Mouse (Mus musculus) limb, embryonic 13.5 days (tissue): Measurements from ENCODE around the gene Ctdspl. TPM values are rescaled to one million over a fixed set of nuclear protein-coding genes. Genes with fewer than 3 reads are reported as not detected.

Source experiments
- ATAC-seq: fragments of 200-750 bp; cut with Nextera tagmentation; 2 replicates; pipeline ENCODE4 v1.8.0; 2017; ENCODE audit warnings: low read depth, moderate number of reproducible peaks, moderate TSS enrichment; ENCODE audit not compliant: low FRiP score
- H3K27ac ChIP-seq: fragments of 300-500 bp; sonication (generic); 2 replicates; pipeline ENCODE4 v1.5.1; 2015; ENCODE audit warnings: inconsistent platforms, mild to moderate bottlenecking, moderate library complexity
- H3K27me3 ChIP-seq: fragments of 300-500 bp; sonication (generic); 2 replicates; pipeline ENCODE4 v1.6.1; 2015; ENCODE audit warnings: mild to moderate bottlenecking, inconsistent platforms
- H3K36me3 ChIP-seq: fragments of 300-500 bp; sonication (generic); 2 replicates; pipeline ENCODE4 v1.6.1; 2015; ENCODE audit warnings: inconsistent platforms, mild to moderate bottlenecking, moderate library complexity
- H3K4me1 ChIP-seq: fragments of 300-500 bp; sonication (generic); 2 replicates; pipeline ENCODE4 v1.6.1; 2015; ENCODE audit warnings: inconsistent platforms
- H3K4me2 ChIP-seq: fragments of 300-500 bp; sonication (generic); replicated peaks from 2 replicates; pipeline ENCODE4 v1.6.1; 2015; ENCODE audit warnings: inconsistent platforms, mild to moderate bottlenecking, moderate library complexity
- H3K4me3 ChIP-seq: fragments of 300-500 bp; sonication (generic); 2 replicates; pipeline ENCODE4 v1.5.1; 2015; ENCODE audit warnings: moderate library complexity, mild to moderate bottlenecking, inconsistent platforms
- H3K9ac ChIP-seq: fragments of 300-500 bp; sonication (generic); 2 replicates; pipeline ENCODE4 v1.6.1; 2015; ENCODE audit warnings: mild to moderate bottlenecking, inconsistent platforms
- H3K9me3 ChIP-seq: fragments of 300-500 bp; sonication (generic); 2 replicates; pipeline ENCODE4 v1.6.1; 2016; ENCODE audit warnings: inconsistent platforms
- WGBS: fragments of 180-500 bp; shearing (Covaris S2); methylation state at CpG from one replicate; pipeline ENCODE4 v1.1.7; 2015; 5-methylcytosine and 5-hydroxymethylcytosine counted together
- polyA plus RNA-seq: library from polyadenylated mRNA; unstranded; fragments of >200 nt; fragmentation: Nextera tagmentation; extraction: Ambion mirVana; gene quantifications from 2 replicates; pipeline ENCODE4 v1.2.1, GENCODE M21; 2015

Gene Ctdspl
- polyA plus RNA-seq, 1 experiment from 2014 or later, result 24.8 TPM

GRCm38 (mm10) chr9:119082656-119083430, 156.6 kb downstream of the Ctdspl start:
- Histone ChIP-seq H3K36me3 (peaks cover 53% of the 10 kb centered on the region), H3K4me2 (no peak overlapping the region), H3K4me1 (peaks cover 33% of the 10 kb centered on the region), H3K27ac (no peak overlapping the region), H3K4me3 (no peak overlapping the region), H3K27me3 (no peaks in the 10 kb centered on the region), H3K9ac (0 out of 2 replicates have a peak overlapping the region, but pooled peaks have one; percentile 45), H3K9me3 (no peaks in the 10 kb centered on the region)
- ATAC-seq, result no peak
- WGBS, result 68% methylated on average over 7 of the region's 7 CpGs

- no peak for ATAC-seq
- peaks cover 41% of the 10 kb centered on the region for H3K4me1 ChIP-seq
- no peaks in the 10 kb centered on the region for H3K9me3 ChIP-seq
- H3K27ac ChIP-seq, result no peak overlapping the region
- H3K9ac ChIP-seq, result no peak overlapping the region
- no peak overlapping the region for H3K4me3 ChIP-seq
- H3K36me3 ChIP-seq, result peaks cover 42% of the 10 kb centered on the region
- H3K4me2 ChIP-seq, result no peak overlapping the region
- no peaks in the 10 kb centered on the region for H3K27me3 ChIP-seq
- WGBS, result 79% methylated on average over 10 of the region's 10 CpGs
Measured at GRCm38 (mm10) chr9:119083966-119084365, 157.7 kb downstream of the Ctdspl start.

GRCm38 (mm10) chr9:119086451-119086850, 160.2 kb downstream of the Ctdspl start:
- ATAC-seq, result no peak
- H3K4me3 ChIP-seq, result no peak overlapping the region
- peaks cover 1% of the 10 kb centered on the region for H3K27me3 ChIP-seq
- peaks cover 47% of the 10 kb centered on the region for H3K4me1 ChIP-seq
- H3K9me3 ChIP-seq, result no peaks in the 10 kb centered on the region
- H3K27ac ChIP-seq, result no peak overlapping the region
- H3K4me2 ChIP-seq, result no peak overlapping the region
- 0 out of 2 replicates have a peak overlapping the region, but pooled peaks have one; percentile 4 for H3K9ac ChIP-seq
- H3K36me3 ChIP-seq, result peaks cover 20% of the 10 kb centered on the region
- 27% methylated on average over 1 of the region's 1 CpGs for WGBS

GRCm38 (mm10) chr9:119087309-119087708, 161.1 kb downstream of the Ctdspl start:
- WGBS, result 87% methylated on average over 5 of the region's 5 CpGs
- H3K27me3 ChIP-seq, result peaks cover 10% of the 10 kb centered on the region
- no peak overlapping the region for H3K9ac ChIP-seq
- ATAC-seq, result no peak
- H3K9me3 ChIP-seq, result no peaks in the 10 kb centered on the region
- no peak overlapping the region for H3K4me3 ChIP-seq
- H3K4me1 ChIP-seq, result peaks cover 47% of the 10 kb centered on the region
- peak overlapping the region; percentile 68 for H3K4me2 ChIP-seq
- H3K36me3 ChIP-seq, result peaks cover 19% of the 10 kb centered on the region
- no peak overlapping the region for H3K27ac ChIP-seq

GRCm38 (mm10) chr9:119088148-119088801, 162.0 kb downstream of the Ctdspl start:
- Histone ChIP-seq H3K36me3 (peaks cover 14% of the 10 kb centered on the region), H3K4me3 (peak overlapping the region; percentile 46), H3K4me1 (peaks cover 45% of the 10 kb centered on the region), H3K4me2 (peak overlapping the region; percentile 68), H3K27me3 (peaks cover 10% of the 10 kb centered on the region), H3K27ac (peak overlapping the region; percentile 72; the same call in 1 of the 2 replicates), H3K9ac (peak overlapping the region; percentile 51; the same call in 1 of the 2 replicates), H3K9me3 (no peaks in the 10 kb centered on the region)
- 2% methylated on average over 24 of the region's 24 CpGs for WGBS
- ATAC-seq, result peak; percentile 83

- H3K9me3 ChIP-seq, result no peaks in the 10 kb centered on the region
- H3K9ac ChIP-seq, result no peak overlapping the region
- 67% methylated on average over 7 of the region's 7 CpGs for WGBS
- H3K27ac ChIP-seq, result peak overlapping the region; percentile 61; the same call in 1 of the 2 replicates
- ATAC-seq, result no peak
- peaks cover 3% of the 10 kb centered on the region; the same call in 1 of the 2 replicates for H3K36me3 ChIP-seq
- peak overlapping the region; percentile 12; the same call in 1 of the 2 replicates for H3K4me2 ChIP-seq
- H3K4me3 ChIP-seq, result no peak overlapping the region
- peaks cover 10% of the 10 kb centered on the region for H3K27me3 ChIP-seq
- peaks cover 54% of the 10 kb centered on the region for H3K4me1 ChIP-seq
Measured at GRCm38 (mm10) chr9:119089437-119089836, 163.2 kb downstream of the Ctdspl start.

- Histone ChIP-seq H3K9me3 (no peaks in the 10 kb centered on the region), H3K4me1 (peaks cover 60% of the 10 kb centered on the region), H3K27me3 (peaks cover 17% of the 10 kb centered on the region), H3K4me2 (0 out of 2 replicates have a peak overlapping the region, but pooled peaks have one; percentile 10), H3K27ac (no peak overlapping the region), H3K9ac (no peak overlapping the region), H3K4me3 (no peak overlapping the region), H3K36me3 (no peaks in the 10 kb centered on the region)
- WGBS, result 88% methylated on average over 5 of the region's 5 CpGs
- no peak for ATAC-seq
Measured at GRCm38 (mm10) chr9:119090462-119090861, 164.2 kb downstream of the Ctdspl start.

- H3K4me3 ChIP-seq, result peak overlapping the region; percentile 67
- no peak for ATAC-seq
- H3K4me1 ChIP-seq, result peaks cover 64% of the 10 kb centered on the region
- no peaks in the 10 kb centered on the region for H3K36me3 ChIP-seq
- peaks cover 21% of the 10 kb centered on the region for H3K27me3 ChIP-seq
- H3K9ac ChIP-seq, result peak overlapping the region; percentile 76
- 66% methylated on average over 12 of the region's 12 CpGs for WGBS
- H3K9me3 ChIP-seq, result no peaks in the 10 kb centered on the region
- peak overlapping the region; percentile 92 for H3K4me2 ChIP-seq
- no peak overlapping the region for H3K27ac ChIP-seq
Measured at GRCm38 (mm10) chr9:119091581-119092310, 165.5 kb downstream of the Ctdspl start.

GRCm38 (mm10) chr9:119092473-119093418, 166.5 kb downstream of the Ctdspl start:
- H3K27ac ChIP-seq, result peak overlapping the region; percentile 33; the same call in 1 of the 2 replicates
- no peaks in the 10 kb centered on the region for H3K36me3 ChIP-seq
- no peak for ATAC-seq
- peak overlapping the region; percentile 92 for H3K4me2 ChIP-seq
- no peaks in the 10 kb centered on the region for H3K9me3 ChIP-seq
- H3K27me3 ChIP-seq, result peaks cover 21% of the 10 kb centered on the region
- WGBS, result 3% methylated on average over 45 of the region's 45 CpGs
- peak overlapping the region; percentile 76 for H3K9ac ChIP-seq
- peaks cover 63% of the 10 kb centered on the region for H3K4me1 ChIP-seq
- peak overlapping the region; percentile 67 for H3K4me3 ChIP-seq
